1 mouse cellular context compared by ENCODE assay signal in genomic region chr3:115675546-115676535, GRCm38 (mm10).
TF ChIP-seq lines count a peak whose summit lies in the region.

No protein-coding gene starts in this region.

TF ChIP-seq in MEL, 35 proteins besides CTCF, POLR2A, EP300 and RAD21 (continued from another document):
- TF ChIP-seq ELF1 (IDR thresholded peaks at IDR 0.05; ENCODE audit: low read depth, low read length) (no peak), MYB (IDR thresholded peaks at IDR 0.05; ENCODE audit: low read depth, low read length) (0 out of 2 replicates have a peak, but pooled peaks have one; percentile 28), NELFE (IDR thresholded peaks at IDR 0.05; ENCODE audit: low read depth, low read length) (no peak), RCOR1 (IDR thresholded peaks at IDR 0.05; ENCODE audit: low read depth, low read length) (peak; percentile 81), NRF1 (IDR thresholded peaks at IDR 0.05; ENCODE audit: insufficient read depth, low read depth, low read length, poor library complexity, severe bottlenecking) (no peak), POLR2AphosphoS2 (IDR thresholded peaks at IDR 0.05; ENCODE audit: low read length) (no peak), JUND (IDR thresholded peaks at IDR 0.05; ENCODE audit: low read depth, low read length) (0 out of 2 replicates have a peak, but pooled peaks have one; percentile 51), KAT2A (conservative IDR thresholded peaks at IDR 0.05; ENCODE audit: low read depth, low read length) (no peak), GATA1 (IDR thresholded peaks at IDR 0.05; ENCODE audit: low read depth, low read length) (peak; percentile 58), MAFK (IDR thresholded peaks at IDR 0.05; ENCODE audit: borderline replicate concordance, low read depth, low read length) (no peak), MXI1 (IDR thresholded peaks at IDR 0.05; ENCODE audit: low read depth, low read length) (no peak), BHLHE40 (IDR thresholded peaks at IDR 0.05; ENCODE audit: borderline replicate concordance, low read depth, low read length) (no peak; the same call in 1 of the 2 replicates), ETS1 (IDR thresholded peaks at IDR 0.05; ENCODE audit: low read depth, low read length) (0 out of 2 replicates have a peak, but pooled peaks have one; percentile 5), MEF2A (IDR thresholded peaks at IDR 0.05; ENCODE audit: extremely low read depth, insufficient replicate concordance, low read depth, low read length, poor library complexity, severe bottlenecking) (no peak), UBTF (IDR thresholded peaks at IDR 0.05; ENCODE audit: borderline replicate concordance, insufficient read depth, low read depth, low read length) (no peak), ZKSCAN1 (IDR thresholded peaks at IDR 0.05; ENCODE audit: low read depth, low read length) (no peak), POLR2AphosphoS5 (IDR thresholded peaks at IDR 0.05; ENCODE audit: borderline replicate concordance, low read depth, low read length) (no peak), ZNF384 (IDR thresholded peaks at IDR 0.05; ENCODE audit: low read depth, low read length) (no peak), USF1 (IDR thresholded peaks at IDR 0.05; ENCODE audit: low read depth, low read length) (no peak), USF2 (IDR thresholded peaks at IDR 0.05; ENCODE audit: borderline replicate concordance in 1 of 2, insufficient read depth in 1 of 2, low read depth in 1 of 2, low read length in 2 of 2) (no peak), MAZ (IDR thresholded peaks at IDR 0.05; ENCODE audit: low read depth, low read length) (no peak), ZMIZ1 (IDR thresholded peaks at IDR 0.05; ENCODE audit: low read depth, low read length) (no peak), MAX (IDR thresholded peaks at IDR 0.05; ENCODE audit: low read length) (no peak), MYC (IDR thresholded peaks at IDR 0.05; ENCODE audit: low read depth, low read length) (0 out of 2 replicates have a peak, but pooled peaks have one; percentile 22)
